Mouse (Mus musculus): ENCODE measurements around the gene Neurl1b. TPM values are rescaled to one million over a fixed set of nuclear protein-coding genes. Genes with fewer than 3 reads are reported as not detected.
A peak's percentile ranks its signal among the peaks of the same experiment; 100 is the strongest.

Neurl1b gene
- polyA plus RNA-seq, 1 experiment from 2014 or later: 79.6 TPM

GRCm38 (mm10) chr17:26392355-26392754, 22.3 kb upstream of the Neurl1b start:
- no peak for TF ChIP-seq CTCF (IDR thresholded peaks at IDR 0.05)
- CTCF ChIA-PET: no interaction called here
- DNase-seq (ENCODE audit: low read depth, low spot score) (no peak), ATAC-seq (no peak)
- in situ Hi-C loops (cut with MboI; ENCODE audit: low pct_unique_long_range_greater_than_20kb): no loop called here
- no peaks in the 10 kb centered on the region for H3K27me3 ChIP-seq
- POLR2A ChIA-PET: interaction anchor here (0.5 to 1.0 kb wide), 2 partner anchors 19 to 43 kb away, joined by 3 read pairs; no protein-coding TSS in a partner anchor

GRCm38 (mm10) chr17:26396765-26397164, 17.9 kb upstream of the Neurl1b start:
- ChIA-PET CTCF (no interaction called here), POLR2A (no interaction called here)
- no peak for DNase-seq (ENCODE audit: low read depth, low spot score)
- no peaks in the 10 kb centered on the region for H3K27me3 ChIP-seq
- in situ Hi-C loops (cut with MboI; ENCODE audit: low pct_unique_long_range_greater_than_20kb): no loop called here
- TF ChIP-seq CTCF (IDR thresholded peaks at IDR 0.05): no peak
- no peak for ATAC-seq

- TF ChIP-seq CTCF (IDR thresholded peaks at IDR 0.05): no peak
- ChIA-PET POLR2A (interaction anchor here (0.9 kb wide), 1 partner anchor 12 kb away, joined by 3 read pairs; no protein-coding TSS in a partner anchor), CTCF (no interaction called here)
- H3K27me3 ChIP-seq: no peaks in the 10 kb centered on the region
- in situ Hi-C loops (cut with MboI; ENCODE audit: low pct_unique_long_range_greater_than_20kb): no loop called here
- ATAC-seq: no peak
- DNase-seq (ENCODE audit: low read depth, low spot score): no peak
Observed at GRCm38 (mm10) chr17:26397339-26397738, 17.3 kb upstream of the Neurl1b start.

- ChIA-PET CTCF (interaction anchor here (1.2 kb wide), 2 partner anchors 24 to 47 kb away, joined by 3 to 4 read pairs; no protein-coding TSS in a partner anchor), POLR2A (interaction anchor here (0.6 to 0.7 kb wide), 2 partner anchors 57 to 315 kb away, joined by 3 to 5 read pairs; no protein-coding TSS in a partner anchor)
- no peak for TF ChIP-seq CTCF (IDR thresholded peaks at IDR 0.05)
- DNase-seq (ENCODE audit: low read depth, low spot score) (no peak), ATAC-seq (no peak)
- in situ Hi-C loops (cut with MboI; ENCODE audit: low pct_unique_long_range_greater_than_20kb): no loop called here
- no peaks in the 10 kb centered on the region for H3K27me3 ChIP-seq
Observed at GRCm38 (mm10) chr17:26405340-26406100, 9.1 kb upstream of the Neurl1b start.

GRCm38 (mm10) chr17:26412967-26413366, 1.7 kb upstream of the Neurl1b start:
- CTCF ChIA-PET: interaction anchor here (1.0 to 1.9 kb wide), 4 partner anchors 9 to 44 kb away, joined by 3 to 5 read pairs (median 4); no protein-coding TSS in a partner anchor
- no peak for TF ChIP-seq CTCF (IDR thresholded peaks at IDR 0.05)
- no peaks in the 10 kb centered on the region for H3K27me3 ChIP-seq
- ATAC-seq: no peak
- in situ Hi-C loops (cut with MboI; ENCODE audit: low pct_unique_long_range_greater_than_20kb): no loop called here
- POLR2A ChIA-PET: no interaction called here
- no peak for DNase-seq (ENCODE audit: low read depth, low spot score)

- no peak for TF ChIP-seq CTCF (IDR thresholded peaks at IDR 0.05)
- POLR2A ChIA-PET: interaction anchor here (1.1 kb wide), 1 partner anchor 43 kb away, joined by 3 read pairs; no protein-coding TSS in a partner anchor
- CTCF ChIA-PET: interaction anchor here (1.3 kb wide), 1 partner anchor 10 kb away, joined by 5 read pairs; no protein-coding TSS in a partner anchor
- in situ Hi-C loops (cut with MboI; ENCODE audit: low pct_unique_long_range_greater_than_20kb): no loop called here
- DNase-seq (ENCODE audit: low read depth, low spot score): no peak
- no peaks in the 10 kb centered on the region for H3K27me3 ChIP-seq
- no peak for ATAC-seq
Observed at GRCm38 (mm10) chr17:26414184-26414522, 476 bp upstream of the Neurl1b start.

GRCm38 (mm10) chr17:26415355-26415865, 781 bp downstream of the Neurl1b start:
- ATAC-seq: no peak
- in situ Hi-C loops (cut with MboI; ENCODE audit: low pct_unique_long_range_greater_than_20kb): no loop called here
- ChIA-PET POLR2A (interaction anchor here (0.8 kb wide), 1 partner anchor 149 kb away, joined by 5 read pairs; no protein-coding TSS in a partner anchor), CTCF (no interaction called here)
- H3K27me3 ChIP-seq: no peaks in the 10 kb centered on the region
- TF ChIP-seq CTCF (IDR thresholded peaks at IDR 0.05): no peak
- no peak for DNase-seq (ENCODE audit: low read depth, low spot score)

- in situ Hi-C loops (cut with MboI; ENCODE audit: low pct_unique_long_range_greater_than_20kb): no loop called here
Observed at GRCm38 (mm10) chr17:26416141-26416540, 1.5 kb downstream of the Neurl1b start.

GRCm38 (mm10) chr17:26417770-26418421, 3.3 kb downstream of the Neurl1b start:
- in situ Hi-C loops (cut with MboI; ENCODE audit: low pct_unique_long_range_greater_than_20kb): no loop called here
- ATAC-seq (no peak), DNase-seq (ENCODE audit: low read depth, low spot score) (no peak)
- TF ChIP-seq CTCF (IDR thresholded peaks at IDR 0.05): no peak
- POLR2A ChIA-PET: interaction anchor here (0.6 to 1.4 kb wide), 4 partner anchors 35 to 47 kb away, joined by 3 to 4 read pairs (median 4); no protein-coding TSS in a partner anchor
- CTCF ChIA-PET: no interaction called here
- no peaks in the 10 kb centered on the region for H3K27me3 ChIP-seq

More at GRCm38 (mm10) chr17:26416141-26416540, 1.5 kb downstream of the Neurl1b start:
- POLR2A ChIA-PET: interaction anchor here (0.6 to 0.8 kb wide), 2 partner anchors 40 to 149 kb away, joined by 3 to 5 read pairs; no protein-coding TSS in a partner anchor
- no peak for TF ChIP-seq CTCF (IDR thresholded peaks at IDR 0.05)
- CTCF ChIA-PET: no interaction called here
- DNase-seq (ENCODE audit: low read depth, low spot score) (no peak), ATAC-seq (no peak)
- no peaks in the 10 kb centered on the region for H3K27me3 ChIP-seq

GRCm38 (mm10) chr17:26420491-26421247, 6.0 kb downstream of the Neurl1b start:
- no peaks in the 10 kb centered on the region for H3K27me3 ChIP-seq
- ATAC-seq (no peak), DNase-seq (ENCODE audit: low read depth, low spot score) (peak; percentile 25)
- no peak for TF ChIP-seq CTCF (IDR thresholded peaks at IDR 0.05)
- in situ Hi-C loops (cut with MboI; ENCODE audit: low pct_unique_long_range_greater_than_20kb): loop anchor here (5.0 kb wide), 1 partner anchor 43 kb away; no protein-coding TSS in a partner anchor
- ChIA-PET POLR2A (no interaction called here), CTCF (interaction anchor here (1.0 to 3.9 kb wide), 5 partner anchors 10 to 52 kb away, joined by 3 to 15 read pairs (median 6); no protein-coding TSS in a partner anchor)
